Mouse (Mus musculus) limb, embryonic 14.5 days (tissue): ENCODE data around the gene Cplx3. TPM values are rescaled to one million over a fixed set of nuclear protein-coding genes. Genes with fewer than 3 reads are reported as not detected.

Experiments used
- ATAC-seq: fragments of 200-750 bp; cut with Nextera tagmentation; 2 replicates; pipeline ENCODE4 v1.8.0; 2017; ENCODE audit warnings: low read depth, moderate number of reproducible peaks, moderate TSS enrichment; ENCODE audit not compliant: low FRiP score
- DNase-seq: peaks from one replicate; pipeline ENCODE4 v3.0.0-alpha.2; 2015; ENCODE audit warnings: low spot score
- H3K27ac ChIP-seq: fragments of 300-500 bp; sonication (generic); replicated peaks from 2 replicates; pipeline ENCODE4 v1.5.1; 2014; ENCODE audit warnings: low read depth, mild to moderate bottlenecking, low read length, moderate library complexity, mixed read lengths
- H3K27me3 ChIP-seq: fragments of 300-500 bp; sonication (generic); 2 replicates; pipeline ENCODE4 v1.6.1; 2014; ENCODE audit warnings: low read length, mixed read lengths; ENCODE audit not compliant: control insufficient read depth, insufficient read depth
- H3K36me3 ChIP-seq: fragments of 300-500 bp; sonication (generic); 2 replicates; pipeline ENCODE4 v1.6.1; 2014; ENCODE audit warnings: mild to moderate bottlenecking, low read length, moderate library complexity, mixed read lengths; ENCODE audit not compliant: control insufficient read depth, insufficient read depth
- H3K4me1 ChIP-seq: fragments of 300-500 bp; sonication (generic); 2 replicates; pipeline ENCODE4 v1.6.1; 2014; ENCODE audit warnings: antibody characterized with exemption, low read length, mixed read lengths; ENCODE audit not compliant: control insufficient read depth, insufficient read depth
- H3K4me2 ChIP-seq: fragments of 300-500 bp; sonication (generic); replicated peaks from 2 replicates; pipeline ENCODE4 v1.6.1; 2014; ENCODE audit warnings: low read depth, mild to moderate bottlenecking, low read length, moderate library complexity; ENCODE audit not compliant: severe bottlenecking
- H3K4me3 ChIP-seq: fragments of 300-500 bp; sonication (generic); replicated peaks from 2 replicates; pipeline ENCODE4 v1.5.1; 2014; ENCODE audit warnings: low read length
- H3K9ac ChIP-seq: fragments of 300-500 bp; sonication (generic); 2 replicates; pipeline ENCODE4 v1.6.1; 2014; ENCODE audit warnings: mild to moderate bottlenecking, low read depth, low read length, moderate library complexity; ENCODE audit not compliant: severe bottlenecking
- H3K9me3 ChIP-seq: fragments of 300-500 bp; sonication (generic); 2 replicates; pipeline ENCODE4 v1.6.1; 2016; ENCODE audit warnings: low read length; ENCODE audit not compliant: control insufficient read depth
- POLR2A ChIP-seq: fragments of 200-500 bp; IDR thresholded peaks from 2 replicates; pipeline ENCODE4 v1.8.0; 2012; ENCODE audit warnings: inconsistent platforms, mild to moderate bottlenecking, moderate library complexity, borderline replicate concordance; ENCODE audit not compliant: insufficient read depth, insufficient read length; ENCODE audit errors: extremely low read depth
- WGBS: fragments of 180-500 bp; shearing (Covaris S2); extraction: QIAGEN DNeasy Blood & Tissue Kit; methylation state at CpG from one replicate; pipeline ENCODE4 v1.1.7; 2014; 5-methylcytosine and 5-hydroxymethylcytosine counted together
- polyA plus RNA-seq, 2 experiments: library from polyadenylated mRNA; depleted of rRNA in 1 of 2; stranded (reverse) in 1 of 2; unstranded in 1 of 2; fragments of >200 nt; fragmentation: Nextera tagmentation in 1 of 2; extraction: Ambion mirVana in 1 of 2; gene quantifications; 2 replicates each; pipeline versions ENCODE4 v1.2.1 to v1.2.3; 2012 to 2014

Cplx3 gene
- polyA plus RNA-seq, 2 experiments: not detected

GRCm38 (mm10) chr9:57601353-57601706, 4.8 kb downstream of the Cplx3 start:
- H3K9me3 ChIP-seq: no peaks in the 10 kb centered on the region
- no peak overlapping the region for H3K4me3 ChIP-seq
- H3K4me1 ChIP-seq: no peaks in the 10 kb centered on the region
- WGBS: 43% methylated on average over 2 of the region's 2 CpGs
- H3K4me2 ChIP-seq: no peak overlapping the region
- H3K27me3 ChIP-seq: no peaks in the 10 kb centered on the region
- H3K36me3 ChIP-seq: no peaks in the 10 kb centered on the region
- DNase-seq: no peak
- no peak for TF ChIP-seq POLR2A
- no peak overlapping the region for H3K27ac ChIP-seq
- no peak for ATAC-seq
- no peak overlapping the region for H3K9ac ChIP-seq

- no peaks in the 10 kb centered on the region for H3K27me3 ChIP-seq
- DNase-seq (no peak), ATAC-seq (peak; percentile 36; the same call in 1 of the 2 replicates)
- no peaks in the 10 kb centered on the region for H3K9me3 ChIP-seq
- no peak overlapping the region for H3K9ac ChIP-seq
- no peak overlapping the region for H3K4me3 ChIP-seq
- H3K36me3 ChIP-seq: no peaks in the 10 kb centered on the region
- TF ChIP-seq POLR2A: no peak
- WGBS: 6% methylated on average over 3 of the region's 3 CpGs
- no peak overlapping the region for H3K4me2 ChIP-seq
- H3K27ac ChIP-seq: no peak overlapping the region
- no peaks in the 10 kb centered on the region for H3K4me1 ChIP-seq
These were observed 5.3 kb downstream of the Cplx3 start for GRCm38 (mm10) chr9:57600620-57601352.

GRCm38 (mm10) chr9:57598851-57599563, 7.1 kb downstream of the Cplx3 start:
- ATAC-seq: no peak
- H3K4me2 ChIP-seq: no peak overlapping the region

GRCm38 (mm10) chr9:57597929-57598382, 8.1 kb downstream of the Cplx3 start:
- Histone ChIP-seq H3K9me3 (no peaks in the 10 kb centered on the region), H3K9ac (no peak overlapping the region), H3K27me3 (no peaks in the 10 kb centered on the region), H3K36me3 (peaks cover 27% of the 10 kb centered on the region), H3K27ac (no peak overlapping the region), H3K4me1 (no peaks in the 10 kb centered on the region), H3K4me3 (no peak overlapping the region), H3K4me2 (no peak overlapping the region)
- ATAC-seq: 0 out of 2 replicates have a peak, but pooled peaks have one; percentile 20
- 32% methylated on average over 4 of the region's 4 CpGs for WGBS
- TF ChIP-seq POLR2A: no peak
- no peak for DNase-seq

More at GRCm38 (mm10) chr9:57598851-57599563, 7.1 kb downstream of the Cplx3 start:
- peaks cover 17% of the 10 kb centered on the region for H3K36me3 ChIP-seq
- H3K4me1 ChIP-seq: no peaks in the 10 kb centered on the region
- WGBS: 53% methylated on average over 8 of the region's 8 CpGs
- H3K9me3 ChIP-seq: no peaks in the 10 kb centered on the region
- no peak for DNase-seq
- TF ChIP-seq POLR2A: no peak
- H3K27ac ChIP-seq: no peak overlapping the region
- H3K9ac ChIP-seq: no peak overlapping the region
- no peaks in the 10 kb centered on the region for H3K27me3 ChIP-seq
- H3K4me3 ChIP-seq: no peak overlapping the region

GRCm38 (mm10) chr9:57597265-57597664, 8.8 kb downstream of the Cplx3 start:
- ATAC-seq (no peak), DNase-seq (no peak)
- 83% methylated on average over 8 of the region's 8 CpGs for WGBS
- peaks cover 33% of the 10 kb centered on the region for H3K36me3 ChIP-seq
- H3K9me3 ChIP-seq: no peaks in the 10 kb centered on the region
- no peak overlapping the region for H3K27ac ChIP-seq
- H3K9ac ChIP-seq: no peak overlapping the region
- no peak overlapping the region for H3K4me2 ChIP-seq
- no peak overlapping the region for H3K4me3 ChIP-seq
- H3K27me3 ChIP-seq: no peaks in the 10 kb centered on the region
- no peaks in the 10 kb centered on the region for H3K4me1 ChIP-seq
- no peak for TF ChIP-seq POLR2A
